Mouse (Mus musculus) MEL (cell line): ENCODE measurements around the gene Swsap1. TPM values are rescaled to one million over a fixed set of nuclear protein-coding genes. Genes with fewer than 3 reads are reported as not detected.

Experiments
- DNase-seq: peaks from one replicate; pipeline ENCODE4 v3.0.0; 2011; ENCODE audit warnings: low read depth, low spot score
- H3K27ac ChIP-seq: 2 replicates; pipeline ENCODE4 v1.5.1; 2012; ENCODE audit warnings: low read depth, mild to moderate bottlenecking, control low read depth, low read length, moderate library complexity; ENCODE audit not compliant: control insufficient read depth
- H3K27me3 ChIP-seq, 2 experiments: fragments of 150-350 bp in 1 of 2; sonication (generic) in 1 of 2; 2 replicates each; pipeline ENCODE4 v1.6.1; 2012; ENCODE audit warnings: low read length in 2 of 2, mild to moderate bottlenecking in 2 of 2, improper control_type of control experiment in 1 of 2, moderate library complexity in 1 of 2; ENCODE audit not compliant: insufficient read depth in 2 of 2, control insufficient read depth in 1 of 2
- H3K36me3 ChIP-seq, 2 experiments: 2 replicates each; pipeline ENCODE4 v1.6.1; 2012 to 2014; ENCODE audit warnings: low read length in 2 of 2, improper control_type of control experiment in 1 of 2, inconsistent platforms in 1 of 2, mild to moderate bottlenecking in 1 of 2; ENCODE audit not compliant: insufficient read depth in 2 of 2, control insufficient read depth in 1 of 2
- H3K4me1 ChIP-seq, 2 experiments: fragments of 150-350 bp in 1 of 2; sonication (generic) in 1 of 2; 2 replicates each; pipeline ENCODE4 v1.6.1; 2012; ENCODE audit warnings: low read length in 2 of 2, improper control_type of control experiment in 1 of 2, mild to moderate bottlenecking in 1 of 2; ENCODE audit not compliant: insufficient read depth in 2 of 2, control insufficient read depth in 1 of 2
- H3K4me3 ChIP-seq, 2 experiments: fragments of 150-350 bp in 1 of 2; sonication (generic) in 1 of 2; 2 replicates each; pipeline ENCODE4 v1.5.1; 2012; ENCODE audit warnings: low read depth in 2 of 2, low read length in 2 of 2, mild to moderate bottlenecking in 2 of 2, moderate library complexity in 2 of 2, control low read depth in 1 of 2, improper control_type of control experiment in 1 of 2; ENCODE audit not compliant: control insufficient read depth in 1 of 2, insufficient read depth in 1 of 2
- H3K79me2 ChIP-seq: 2 replicates; pipeline ENCODE4 v1.6.1; 2012; ENCODE audit warnings: mild to moderate bottlenecking, low read length, moderate library complexity; ENCODE audit not compliant: control insufficient read depth, poor library complexity, insufficient read depth
- H3K9ac ChIP-seq: 2 replicates; pipeline ENCODE4 v1.6.1; 2012; ENCODE audit warnings: low read depth, mild to moderate bottlenecking, control low read depth, low read length, moderate library complexity; ENCODE audit not compliant: control insufficient read depth, poor library complexity, severe bottlenecking
- H3K9me3 ChIP-seq: fragments of 150-350 bp; sonication (generic); replicated peaks from 2 replicates; pipeline ENCODE4 v1.6.1; 2012; ENCODE audit warnings: mild to moderate bottlenecking, low read length, improper control_type of control experiment, moderate library complexity; ENCODE audit not compliant: insufficient read depth
- CHD1 ChIP-seq: IDR thresholded peaks from 2 replicates; pipeline ENCODE4 v1.6.1; 2012; ENCODE audit warnings: low read depth, mild to moderate bottlenecking, inconsistent platforms, low read length, improper control_type of control experiment
- ELF1 ChIP-seq: IDR thresholded peaks from 2 replicates; pipeline ENCODE4 v1.6.1; 2014; ENCODE audit warnings: low read depth, mild to moderate bottlenecking, inconsistent platforms, low read length, improper control_type of control experiment, moderate library complexity
- ETS1 ChIP-seq: IDR thresholded peaks from 2 replicates; pipeline ENCODE4 v1.6.1; 2012; ENCODE audit warnings: low read depth, mild to moderate bottlenecking, inconsistent platforms, low read length, improper control_type of control experiment, moderate library complexity
- GABPA ChIP-seq: IDR thresholded peaks from 2 replicates; pipeline ENCODE4 v1.6.1; 2012; ENCODE audit warnings: low read depth, mild to moderate bottlenecking, inconsistent platforms, low read length, improper control_type of control experiment, moderate library complexity
- GATA1 ChIP-seq: IDR thresholded peaks from 2 replicates; pipeline ENCODE4 v1.6.1; 2011; ENCODE audit warnings: low read depth, low read length, improper control_type of control experiment
- HCFC1 ChIP-seq: IDR thresholded peaks from 2 replicates; pipeline ENCODE4 v1.6.1; 2012; ENCODE audit warnings: low read depth, mild to moderate bottlenecking, inconsistent platforms, low read length, improper control_type of control experiment, moderate library complexity
- KAT2A ChIP-seq: conservative IDR thresholded peaks from 2 replicates; pipeline ENCODE4 v1.6.1; 2012; ENCODE audit warnings: low read depth, low read length, improper control_type of control experiment, inconsistent platforms
- MAFK ChIP-seq: IDR thresholded peaks from 2 replicates; pipeline ENCODE4 v1.6.1; 2011; ENCODE audit warnings: low read depth, mild to moderate bottlenecking, low read length, improper control_type of control experiment, borderline replicate concordance
- MEF2A ChIP-seq: IDR thresholded peaks from 2 replicates; pipeline ENCODE4 v1.6.1; 2014; ENCODE audit warnings: low read depth, mild to moderate bottlenecking, inconsistent platforms, low read length, improper control_type of control experiment; ENCODE audit not compliant: poor library complexity, insufficient replicate concordance, severe bottlenecking; ENCODE audit errors: extremely low read depth
- MXI1 ChIP-seq: IDR thresholded peaks from 2 replicates; pipeline ENCODE4 v1.6.1; 2011; ENCODE audit warnings: mild to moderate bottlenecking, low read depth, low read length, improper control_type of control experiment
- MYC ChIP-seq: IDR thresholded peaks from 2 replicates; pipeline ENCODE4 v1.6.1; 2011; ENCODE audit warnings: low read depth, mild to moderate bottlenecking, low read length, improper control_type of control experiment, moderate library complexity
- NELFE ChIP-seq: IDR thresholded peaks from 2 replicates; pipeline ENCODE4 v1.6.1; 2011; ENCODE audit warnings: low read depth, low read length, improper control_type of control experiment
- NRF1 ChIP-seq: IDR thresholded peaks from 2 replicates; pipeline ENCODE4 v1.6.1; 2014; ENCODE audit warnings: low read depth, mild to moderate bottlenecking, inconsistent platforms, low read length, improper control_type of control experiment, moderate library complexity; ENCODE audit not compliant: poor library complexity, insufficient read depth, severe bottlenecking
- POLR2AphosphoS2 ChIP-seq: IDR thresholded peaks from 2 replicates; pipeline ENCODE4 v1.6.1; 2011; ENCODE audit warnings: low read length, improper control_type of control experiment
- RAD21 ChIP-seq: IDR thresholded peaks from 2 replicates; pipeline ENCODE4 v1.6.1; 2011; ENCODE audit warnings: mild to moderate bottlenecking, low read depth, low read length, improper control_type of control experiment
- SMC3 ChIP-seq: IDR thresholded peaks from 2 replicates; pipeline ENCODE4 v1.6.1; 2011; ENCODE audit warnings: low read depth, low read length, improper control_type of control experiment
- TAL1 ChIP-seq: IDR thresholded peaks from 2 replicates; pipeline ENCODE4 v1.6.1; 2012; ENCODE audit warnings: mild to moderate bottlenecking, inconsistent platforms, low read length, moderate library complexity, mixed read lengths
- UBTF ChIP-seq: IDR thresholded peaks from 2 replicates; pipeline ENCODE4 v1.6.1; 2012; ENCODE audit warnings: low read depth, mild to moderate bottlenecking, inconsistent platforms, low read length, improper control_type of control experiment, moderate library complexity, borderline replicate concordance; ENCODE audit not compliant: insufficient read depth
- USF1 ChIP-seq: IDR thresholded peaks from 2 replicates; pipeline ENCODE4 v1.6.1; 2014; ENCODE audit warnings: low read depth, mild to moderate bottlenecking, inconsistent platforms, low read length, improper control_type of control experiment, moderate library complexity
- ZC3H11A ChIP-seq: IDR thresholded peaks from 2 replicates; pipeline ENCODE4 v1.6.1; 2012; ENCODE audit warnings: low read depth, mild to moderate bottlenecking, inconsistent platforms, low read length, improper control_type of control experiment
- polyA plus RNA-seq, 2 experiments: library from polyadenylated mRNA; stranded (reverse) in 1 of 2; unstranded in 1 of 2; fragments of >175 nt in 1 of 2; fragments of >200 nt in 1 of 2; gene quantifications; 2 replicates each; pipeline versions ENCODE4 v1.2.1 to v1.2.4; 2012; ENCODE audit warnings: low replicate concordance in 2 of 2, low read depth in 1 of 2; ENCODE audit not compliant: insufficient read length in 2 of 2, insufficient read depth in 1 of 2, missing spikeins in 1 of 2
- total RNA-seq: library from RNA; depleted of rRNA; stranded (reverse); fragments of 300-350 nt; gene quantifications from 2 replicates; pipeline ENCODE4 v1.2.3, GENCODE M21; 2012

The Swsap1 gene
- total and polyA plus RNA-seq, 3 experiments: 17.2 to 19.3 TPM; not detected in 1

DNA sequence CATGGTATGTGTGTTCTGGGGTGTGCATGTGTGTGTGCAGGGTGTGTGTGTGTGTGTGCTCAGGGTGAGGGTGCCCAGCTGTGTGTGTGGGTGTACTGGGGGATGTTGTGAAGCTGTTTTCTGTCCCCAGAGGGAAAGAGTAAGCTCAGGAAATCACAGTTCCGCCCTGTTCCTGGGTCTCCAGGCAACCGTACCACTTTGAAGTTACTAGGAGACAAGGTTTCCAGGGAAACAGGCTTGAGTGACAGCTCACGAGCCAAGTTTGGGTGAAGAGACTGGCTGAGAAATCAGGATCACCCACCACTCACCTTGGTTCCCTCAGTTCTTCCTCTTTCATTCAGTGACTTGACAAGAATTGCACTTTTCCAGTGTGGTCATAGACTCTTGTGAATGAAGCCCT lies 2.0 kb upstream of the Swsap1 start:
- Histone ChIP-seq H3K27me3 (no peaks in the 10 kb centered on the region), H3K9ac (no peak overlapping the region), H3K27ac (no peak overlapping the region), H3K79me2 (peaks cover 1% of the 10 kb centered on the region; the same call in 1 of the 2 replicates), H3K4me1 (peaks cover 7 to 22% of the 10 kb centered on the region in 2 experiments), H3K36me3 (peaks cover under 1 to 11% of the 10 kb centered on the region in 2 experiments; a peak in 2 of 4 replicates), H3K4me3 (no peak overlapping the region), H3K9me3 (no peaks in the 10 kb centered on the region)
- TF ChIP-seq UBTF (no peak), MAFK (no peak), MEF2A (no peak), KAT2A (no peak), NELFE (no peak), ELF1 (no peak), NRF1 (no peak), ETS1 (no peak), ZC3H11A (no peak), SMC3 (no peak), GATA1 (no peak), MYC (no peak), CHD1 (no peak), RAD21 (no peak), MXI1 (no peak), POLR2AphosphoS2 (no peak), GABPA (no peak), USF1 (no peak)
- peak; percentile 47 for DNase-seq

GRCm38 (mm10) chr9:21954635-21955034 lies 920 bp upstream of the Swsap1 start:
- H3K4me3 ChIP-seq: peak overlapping the region; percentile 52 to 66
- H3K4me1 ChIP-seq: peaks cover 7 to 22% of the 10 kb centered on the region in 2 experiments
- H3K27ac ChIP-seq: peak overlapping the region; percentile 87
- H3K36me3 ChIP-seq: peaks cover 2 to 15% of the 10 kb centered on the region in 2 experiments; a peak in 2 of 4 replicates
- TF ChIP-seq TAL1 (no peak), NELFE (no peak), RAD21 (no peak), HCFC1 (no peak), SMC3 (no peak), KAT2A (no peak), UBTF (no peak)
- no peaks in the 10 kb centered on the region for H3K27me3 ChIP-seq
- peak; percentile 70 for DNase-seq
- H3K9ac ChIP-seq: peak overlapping the region; percentile 76
- H3K9me3 ChIP-seq: no peaks in the 10 kb centered on the region
- H3K79me2 ChIP-seq: peaks cover 6% of the 10 kb centered on the region
